Mouse (Mus musculus) layer of hippocampus, postnatal 14 days (tissue): ENCODE measurements around the gene Eif2b2. TPM values are rescaled to one million over a fixed set of nuclear protein-coding genes. Genes with fewer than 3 reads are reported as not detected.

ENCODE experiments used
- DNase-seq, 2 experiments: peaks; one replicate each; pipeline ENCODE4 v3.0.0; 2021 to 2022; ENCODE audit warnings: low spot score in 2 of 2, mixed read lengths in 1 of 2
- long read RNA-seq, 2 experiments: library from polyadenylated mRNA; stranded (forward); transcript quantifications; one replicate each; pipeline ENCODE4 v2.0.0; 2021
- total RNA-seq, 2 experiments: library from RNA; stranded (reverse); gene quantifications; 2 replicates each; pipeline ENCODE4 v1.2.3; 2021

The Eif2b2 gene
- total RNA-seq = 10 to 100 TPM; 58.3 to 66.6 TPM
- long read RNA-seq, experiment 1, transcript Eif2b2-201 (8 exons, 1,605 nt) = major isoform, 22 of 31 reads
- long read RNA-seq, experiment 1, partial matches to known transcripts = 5 of 31 reads
- long read RNA-seq, experiment 1, other reads (novel, unspliced or antisense) = 4 of 31 reads
- long read RNA-seq, experiment 2, transcript Eif2b2-201 (8 exons, 1,605 nt) = major isoform, 41 of 50 reads
- long read RNA-seq, experiment 2, partial matches to known transcripts = 3 of 50 reads
- long read RNA-seq, experiment 2, other reads (novel, unspliced or antisense) = 4 of 50 reads

- peak; percentile 97 to 99 for DNase-seq
These were observed at the start of gene Eif2b2 for GRCm38 (mm10) chr12:85219236-85219904. Eif2b2 (plus strand) TSS chr12:85219481.

DNA sequence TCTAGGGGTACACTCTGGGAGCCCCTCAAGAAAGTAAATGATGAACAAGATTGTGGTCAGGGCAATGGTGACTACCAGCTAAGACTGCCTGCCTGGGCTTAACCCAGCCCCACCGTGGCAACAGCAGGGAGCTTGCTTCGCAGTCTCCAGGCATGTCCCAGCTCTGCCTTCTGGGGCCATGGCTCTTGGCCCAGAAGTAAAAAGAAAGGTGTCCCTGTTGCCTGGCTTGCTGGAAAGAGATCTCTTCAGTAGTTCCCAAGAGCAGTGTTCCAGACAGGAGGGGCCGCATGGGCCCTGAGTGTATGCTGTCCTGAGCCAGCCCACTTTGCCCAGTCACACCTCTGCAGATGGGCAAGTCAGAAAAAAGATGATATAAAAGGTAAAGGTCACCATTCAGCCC lies 49.4 kb upstream of the Eif2b2 start:
- no peak for DNase-seq

DNA sequence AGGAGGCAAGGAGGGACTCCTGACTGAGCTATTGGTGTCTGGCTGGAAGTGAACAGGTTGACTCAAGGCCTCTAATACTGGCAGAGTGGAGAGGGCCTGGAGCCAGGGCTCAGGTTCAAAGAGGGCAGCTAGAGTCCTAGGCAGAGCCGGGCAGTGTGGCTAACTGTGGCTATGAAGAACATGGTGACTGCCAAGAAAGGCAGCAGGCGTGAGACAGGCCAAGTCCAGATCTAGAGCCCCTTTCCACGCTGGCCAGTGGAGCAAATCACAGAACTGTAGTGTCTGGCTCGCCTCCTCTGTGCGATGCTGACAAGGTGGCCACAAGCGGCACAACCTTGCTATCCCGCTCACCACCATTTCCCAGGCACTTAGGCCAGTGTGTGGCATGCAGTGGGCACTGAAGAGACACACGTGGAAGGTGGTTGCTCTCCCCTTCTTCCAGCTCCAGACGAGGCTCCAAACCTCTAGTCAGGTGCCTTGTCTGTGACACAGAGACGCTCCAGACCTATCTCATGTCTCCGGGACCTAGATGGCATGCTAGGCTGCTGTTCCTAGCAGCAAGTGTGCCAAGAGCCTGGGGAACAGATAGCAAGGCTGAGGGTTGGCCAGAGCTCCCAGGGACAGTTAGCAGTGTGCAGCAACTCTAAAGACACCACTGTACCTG lies 48.9 kb upstream of the Eif2b2 start:
- DNase-seq = peak in 1 of 2 experiments; percentile 57

DNA sequence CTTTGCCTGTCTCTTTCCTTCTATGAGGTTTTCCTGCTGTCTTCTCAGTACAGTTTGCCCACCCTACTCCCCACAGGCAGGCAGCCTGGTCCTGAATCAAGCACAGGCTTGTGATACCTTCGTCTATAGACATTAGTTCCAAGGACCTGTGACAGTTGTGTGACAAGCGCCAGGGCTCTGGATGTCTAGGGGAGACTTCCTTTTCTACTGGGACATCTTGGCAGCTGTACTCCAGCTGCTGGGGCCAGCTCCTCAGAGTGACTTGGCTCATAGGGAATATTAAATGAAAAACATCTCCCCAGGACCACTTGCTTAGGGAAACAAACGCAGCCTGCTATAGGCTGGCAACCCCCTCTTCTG lies 48.4 kb upstream of the Eif2b2 start:
- DNase-seq = no peak

GRCm38 (mm10) chr12:85174016-85174415 lies 45.3 kb upstream of the Eif2b2 start:
- no peak for DNase-seq

DNA sequence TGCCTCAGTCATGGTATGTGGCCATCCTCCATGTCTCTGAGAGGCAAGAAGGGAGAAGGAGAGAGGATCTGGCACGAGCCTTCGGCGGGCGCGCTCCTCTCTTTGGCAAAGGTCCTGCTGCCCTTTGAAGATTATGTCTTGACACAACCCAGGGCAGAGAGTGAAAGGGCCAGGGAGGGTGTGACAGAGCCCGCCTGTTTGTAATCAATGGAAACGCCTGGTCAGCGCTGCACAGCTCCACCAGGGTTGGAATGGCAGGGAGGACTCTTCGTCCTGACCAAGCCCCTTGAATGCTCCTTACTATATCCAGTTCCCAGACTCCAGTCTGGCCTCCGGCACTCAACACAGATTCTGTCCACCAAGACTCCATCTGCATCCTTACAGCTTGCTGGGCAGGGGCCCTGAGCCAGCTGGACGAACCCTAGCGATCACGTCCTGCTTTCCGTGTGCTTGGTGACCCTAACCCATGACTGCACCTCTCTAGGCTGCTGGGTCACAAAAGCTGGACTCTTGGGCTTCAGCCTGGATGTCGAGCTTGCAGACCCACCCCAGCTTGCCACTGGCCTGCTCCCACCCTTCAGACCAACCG lies 44.1 kb upstream of the Eif2b2 start:
- no peak for DNase-seq

DNA sequence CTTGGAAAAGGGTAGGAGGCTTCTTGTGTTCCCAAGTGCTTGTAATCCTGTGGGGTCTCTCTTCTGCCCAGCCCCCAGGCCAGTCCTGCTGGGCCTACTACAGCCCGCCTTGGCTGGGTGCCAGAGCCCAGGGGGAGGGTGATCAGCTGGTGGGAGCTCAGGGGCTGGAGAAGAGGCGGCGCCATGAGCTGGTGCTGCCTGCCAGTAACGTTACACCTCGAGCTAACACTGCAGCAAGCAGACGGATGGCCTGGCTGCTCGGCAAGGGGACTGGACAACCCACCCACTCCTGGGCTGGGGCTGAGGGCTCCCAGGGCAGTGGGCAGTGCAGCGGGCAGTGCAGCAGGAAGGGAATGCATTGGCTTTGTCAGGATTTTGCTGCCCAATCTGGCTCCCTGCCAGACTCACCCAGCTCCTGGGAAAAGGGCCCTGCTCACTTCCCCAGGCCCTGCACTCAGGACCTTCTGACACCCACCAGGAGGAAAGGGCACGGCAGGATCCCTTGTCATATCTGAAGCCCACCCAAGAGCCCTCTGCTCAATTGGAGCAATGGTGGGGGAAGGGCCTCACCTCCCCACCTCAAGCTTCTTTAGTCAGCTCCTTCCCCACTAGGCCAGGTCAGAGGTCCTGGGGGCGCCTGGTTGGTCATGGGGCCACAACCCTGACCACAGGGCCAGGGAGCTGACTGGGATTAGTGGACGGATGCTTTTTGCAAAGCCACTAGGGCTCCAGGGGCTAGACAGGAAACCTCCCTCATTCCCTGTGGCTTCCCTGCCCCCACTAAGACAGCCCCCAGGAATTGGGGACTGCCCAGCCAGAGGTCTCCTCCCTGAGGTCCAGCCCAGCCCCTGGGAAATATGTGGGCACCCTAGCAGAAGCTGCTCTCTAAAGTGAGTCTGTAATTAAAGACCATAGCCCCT lies 43.1 kb upstream of the Eif2b2 start:
- DNase-seq = peak in 1 of 2 experiments; percentile 41

DNA sequence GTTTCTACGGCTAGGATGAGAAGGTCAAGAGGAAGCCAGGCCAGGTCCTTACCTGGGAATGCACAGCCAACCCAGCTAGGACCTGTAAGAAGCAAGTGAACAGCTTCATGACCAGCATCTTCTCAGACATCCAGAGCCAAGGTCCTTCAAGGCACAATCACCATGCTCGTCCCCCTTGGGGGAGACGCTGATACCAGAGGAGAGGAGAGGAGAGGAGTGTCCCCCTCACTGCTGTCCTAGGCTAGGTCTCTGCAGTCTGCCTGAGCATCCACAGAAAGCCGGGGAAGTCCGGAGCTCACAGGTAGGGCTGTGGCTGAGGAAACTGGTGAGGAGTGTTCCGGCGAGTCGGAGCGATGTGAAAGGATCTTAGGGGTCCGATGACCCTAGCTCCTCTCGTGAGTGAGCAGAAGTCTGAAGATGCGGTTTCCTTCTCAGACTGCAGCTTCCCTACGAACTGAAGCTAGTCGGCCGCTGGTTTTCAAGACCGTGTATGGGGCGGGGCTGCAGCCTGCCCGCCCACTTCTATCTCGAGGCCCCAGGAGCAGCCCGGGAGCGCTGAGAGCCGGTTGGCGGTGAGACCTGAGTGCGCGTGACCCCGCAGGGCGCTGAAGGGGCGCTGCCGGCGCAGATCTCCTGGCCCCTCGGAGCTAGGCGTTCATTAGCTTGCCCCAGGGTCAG lies 42.3 kb upstream of the Eif2b2 start:
- DNase-seq = no peak

GRCm38 (mm10) chr12:85177740-85178239 lies 41.5 kb upstream of the Eif2b2 start, which contains the start of gene Pgf:
Pgf (minus strand) TSS chr12:85177790.
- DNase-seq = no peak

DNA sequence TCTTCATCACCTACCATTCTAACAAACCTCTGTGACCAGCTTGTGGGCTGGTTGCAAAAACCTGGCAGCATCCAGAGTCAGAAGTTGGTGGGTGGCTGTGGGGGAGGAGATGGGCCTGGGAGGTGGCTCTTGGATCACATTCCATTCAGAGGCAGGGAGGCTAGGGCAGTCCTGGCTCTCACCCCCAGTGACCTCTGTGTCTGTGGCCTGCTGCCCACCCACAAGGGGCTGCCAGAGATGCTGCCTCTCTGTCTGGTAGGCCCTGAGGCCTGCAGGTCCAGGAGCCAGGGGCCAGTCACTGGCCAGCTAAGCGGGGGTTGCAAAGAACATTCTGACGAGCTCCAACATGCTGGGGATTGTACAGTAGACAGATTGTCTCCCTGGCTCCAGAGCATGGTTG lies 41.0 kb upstream of the Eif2b2 start:
- no peak for DNase-seq

DNA sequence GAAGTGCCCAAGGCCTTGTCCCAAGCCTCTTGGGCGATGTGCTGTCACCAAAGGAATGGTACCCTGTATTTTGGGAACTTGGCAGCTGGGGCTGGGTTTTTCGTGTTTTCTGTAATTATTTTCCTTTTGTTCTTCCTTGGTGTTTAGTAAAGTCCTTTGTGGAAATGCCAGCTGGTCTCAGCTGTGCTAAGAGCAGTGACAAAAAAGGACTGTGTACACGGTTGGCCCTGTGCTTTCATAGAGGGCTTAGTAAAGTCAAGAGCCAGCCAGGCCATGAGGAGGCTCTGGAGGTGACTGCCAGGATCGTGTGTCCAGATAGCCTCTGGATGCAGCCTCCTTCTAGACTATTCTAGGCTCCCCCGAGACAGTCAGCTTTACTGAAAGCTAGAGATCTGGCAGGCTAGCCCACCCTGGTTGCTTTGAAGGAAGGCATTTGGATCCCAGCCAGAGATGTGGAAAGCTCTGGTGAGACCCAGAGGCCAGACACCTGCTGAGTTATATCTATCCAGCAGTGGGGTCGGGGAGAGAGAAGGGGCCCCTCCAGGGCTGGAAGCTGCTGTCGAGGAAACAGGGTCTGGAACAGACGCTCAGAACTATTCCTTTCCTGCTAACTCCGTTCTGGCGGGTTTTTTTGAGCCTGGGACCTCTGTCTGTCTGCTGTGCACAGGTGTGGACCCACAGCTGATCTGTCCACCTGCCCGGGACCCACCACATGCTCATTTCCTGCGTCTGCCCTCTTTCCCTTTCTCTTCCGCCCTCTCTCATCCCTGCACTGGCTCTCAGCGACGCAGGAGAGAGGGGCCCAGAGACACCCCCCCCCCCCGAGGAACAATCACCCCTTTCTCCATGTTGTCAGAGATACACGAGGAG lies 37.6 kb upstream of the Eif2b2 start:
- DNase-seq = no peak

GRCm38 (mm10) chr12:85182345-85182643 lies 37.0 kb upstream of the Eif2b2 start:
- no peak for DNase-seq

GRCm38 (mm10) chr12:85182898-85183297 lies 36.4 kb upstream of the Eif2b2 start:
- DNase-seq = no peak

- no peak for DNase-seq
These were observed 35.2 kb upstream of the Eif2b2 start for GRCm38 (mm10) chr12:85184118-85184517.

- DNase-seq = no peak
These were observed 33.5 kb upstream of the Eif2b2 start for GRCm38 (mm10) chr12:85185810-85186209.

DNA sequence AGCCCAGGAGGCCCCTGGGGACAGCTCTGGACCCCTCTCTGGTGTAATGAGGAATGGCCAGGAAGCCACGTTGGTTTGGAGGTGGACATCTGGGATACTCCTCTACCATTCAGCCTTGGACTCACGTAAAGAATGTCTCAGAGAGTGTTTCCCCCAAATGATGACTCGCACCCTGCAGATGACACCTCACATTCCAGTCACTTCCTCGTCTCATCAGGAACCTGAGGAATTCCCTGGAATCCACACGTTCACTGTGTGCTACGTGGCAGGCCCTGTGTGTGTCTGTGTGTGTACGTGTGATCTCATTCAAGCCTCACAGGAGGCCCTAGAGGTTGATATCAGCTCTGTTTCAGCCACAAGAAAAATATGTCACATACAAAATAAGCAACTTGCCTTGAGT lies 32.9 kb upstream of the Eif2b2 start:
- DNase-seq = no peak

DNA sequence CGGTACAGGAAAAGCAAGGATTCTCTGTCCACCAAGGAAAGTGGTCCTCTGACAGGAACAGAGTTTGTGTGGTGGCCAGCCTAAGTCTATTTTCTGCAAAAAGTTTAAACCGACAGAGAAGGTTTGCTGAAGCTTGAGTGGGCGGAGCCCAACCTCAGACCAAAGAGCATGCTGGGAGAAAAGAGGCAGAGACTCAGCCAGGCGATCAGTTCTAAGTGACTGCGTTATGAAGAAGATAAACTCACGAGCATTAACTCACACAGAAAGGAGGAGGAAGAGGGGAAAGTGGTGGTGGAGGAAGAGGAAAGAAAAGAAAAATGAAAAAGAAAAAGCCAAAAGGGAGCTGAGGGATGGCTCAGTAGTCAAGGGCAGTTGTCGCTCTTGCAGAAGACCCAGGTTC lies 29.0 kb upstream of the Eif2b2 start:
- DNase-seq = no peak

- DNase-seq = no peak
These were observed 26.7 kb upstream of the Eif2b2 start for GRCm38 (mm10) chr12:85192461-85193108.

GRCm38 (mm10) chr12:85193146-85193545 lies 26.1 kb upstream of the Eif2b2 start:
- no peak for DNase-seq
